Mouse (Mus musculus) spleen, adult 2 months (tissue): ENCODE results near the gene Slf2.

Experiments used
- CTCF ChIP-seq: fragments of 200-500 bp; IDR thresholded peaks from 2 replicates; pipeline ENCODE4 v1.5.1; 2011; ENCODE audit warnings: mild to moderate bottlenecking, inconsistent platforms; ENCODE audit not compliant: insufficient read depth, insufficient read length, insufficient replicate concordance; ENCODE audit errors: extremely low read depth
- POLR2A ChIP-seq: fragments of 200-500 bp; IDR thresholded peaks from 2 replicates; pipeline ENCODE4 v1.6.1; 2011; ENCODE audit warnings: low read depth, low read length, inconsistent platforms

DNA sequence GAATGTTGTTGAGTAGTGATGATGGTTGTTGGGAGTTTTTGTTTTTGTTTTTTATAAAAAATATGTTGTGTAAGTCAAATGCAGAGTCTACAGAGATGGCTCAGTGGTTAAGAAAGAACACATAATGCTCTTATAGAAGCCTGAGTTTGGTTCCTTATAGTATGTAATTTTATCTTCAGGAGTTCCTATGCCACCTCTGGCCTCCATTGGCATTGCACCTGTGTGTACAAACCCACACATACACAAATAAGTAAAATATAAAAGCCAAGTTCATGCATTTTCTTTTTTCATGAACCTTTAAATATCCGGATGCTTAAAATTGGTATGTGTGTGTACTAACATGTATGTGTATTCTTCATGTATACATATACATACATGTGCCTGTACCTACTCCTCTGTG lies 35.0 kb downstream of the Slf2 start:
- TF ChIP-seq CTCF (no peak), POLR2A (no peak)
